ENCODE assay signal across 17 mouse cellular contexts in the genomic region with DNA sequence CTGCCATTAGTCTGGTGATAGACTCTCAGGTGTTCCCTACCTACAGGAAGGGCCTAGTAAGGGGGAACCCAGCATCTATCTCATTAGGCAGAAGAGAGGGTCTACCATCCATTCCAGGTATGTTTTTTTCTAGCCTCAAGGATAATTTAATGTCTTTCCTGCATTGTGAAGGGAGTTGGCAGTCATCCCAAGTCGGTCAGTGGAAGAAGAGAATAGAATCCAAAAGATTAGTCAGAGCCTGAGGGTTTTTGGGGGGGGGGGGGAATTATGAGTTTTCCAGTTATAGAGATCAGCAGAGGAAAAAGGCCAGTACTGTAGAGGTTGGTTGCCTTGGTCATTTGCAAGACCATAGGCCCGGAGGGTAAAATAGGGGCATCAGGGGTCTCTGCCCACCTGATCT. TPM values are rescaled to one million over a fixed set of nuclear protein-coding genes. Genes with fewer than 3 reads are reported as not detected.
DNase-seq lines count a peak whose midpoint lies in the region; ATAC-seq and TF ChIP-seq lines count a peak whose summit lies in the region.
"Had no signal": no experiment of that assay in that cellular context is flagged by ENCODE, and none has a peak within 500 bp of the region (broad histone marks: within the 10 kb centered on the region; RNA-seq: fewer than 3 reads in every experiment).

No protein-coding gene starts in this region.

- CTCF ChIA-PET in Patski (lab: Charles Lee): no interaction called here

- TF ChIP-seq RAD21 in CH12.LX (IDR thresholded peaks at IDR 0.05; ENCODE audit: low read depth, low read length): no peak

- H3K36me3 ChIP-seq in limb, embryonic 14.5 days (ENCODE audit: control insufficient read depth, insufficient read depth, low read length): no peaks in the 10 kb centered on the region
- no peaks in the 10 kb centered on the region for H3K36me3 ChIP-seq in limb, embryonic 10.5 days
- no peaks in the 10 kb centered on the region for H3K36me3 ChIP-seq in CH12.LX (replicated peaks in 1 of 2; ENCODE audit: control insufficient read depth in 1 of 2, insufficient read depth in 1 of 2, low read length in 1 of 2)
- H3K36me3 ChIP-seq in neural tube, embryonic 15.5 days: no peaks in the 10 kb centered on the region
- H3K36me3 ChIP-seq: embryonic facial prominence, embryonic 12.5 days; forebrain, embryonic 15.5 days; G1E; heart, embryonic 13.5 days; hindbrain, embryonic 15.5 days had no signal

- no peak overlapping the region for H3K4me3 ChIP-seq in limb, embryonic 14.5 days (replicated peaks; ENCODE audit: low read length)
- no peak overlapping the region for H3K4me3 ChIP-seq in limb, embryonic 10.5 days
- peak overlapping the region in 1 of 3 experiments; percentile 37 for H3K4me3 ChIP-seq in CH12.LX (replicated peaks in 1 of 3; ENCODE audit: low read depth in 2 of 3, low read length in 2 of 3, poor library complexity in 1 of 3)
- H3K4me3 ChIP-seq in neural tube, embryonic 15.5 days (replicated peaks): no peak overlapping the region
- H3K4me3 ChIP-seq: embryonic facial prominence, embryonic 12.5 days; forebrain, embryonic 15.5 days; heart, embryonic 13.5 days; hindbrain, embryonic 15.5 days had no signal

- no peaks in the 10 kb centered on the region for H3K27me3 ChIP-seq in limb, embryonic 14.5 days (ENCODE audit: control insufficient read depth, insufficient read depth, low read length)
- no peaks in the 10 kb centered on the region for H3K27me3 ChIP-seq in limb, embryonic 10.5 days (ENCODE audit: low read depth, poor library complexity, severe bottlenecking)
- H3K27me3 ChIP-seq in CH12.LX (replicated peaks): peaks cover 29% of the 10 kb centered on the region
- H3K27me3 ChIP-seq in Patski: no peaks in the 10 kb centered on the region
- H3K27me3 ChIP-seq in neural tube, embryonic 15.5 days (replicated peaks): no peaks in the 10 kb centered on the region
- H3K27me3 ChIP-seq: embryonic facial prominence, embryonic 12.5 days; forebrain, embryonic 15.5 days; heart, embryonic 13.5 days; hindbrain, embryonic 15.5 days had no signal

- TF ChIP-seq CTCF in CH12.LX (conservative IDR thresholded peaks at IDR 0.05 in 1 of 2, IDR thresholded peaks at IDR 0.05 in 1 of 2; ENCODE audit: low read depth in 2 of 2, low read length in 2 of 2) (no peak), Patski (IDR thresholded peaks at IDR 0.05) (no peak)

- no peaks in the 10 kb centered on the region for H3K4me1 ChIP-seq in limb, embryonic 14.5 days (ENCODE audit: control insufficient read depth, insufficient read depth, low read length)
- no peaks in the 10 kb centered on the region for H3K4me1 ChIP-seq in limb, embryonic 10.5 days
- H3K4me1 ChIP-seq in CH12.LX (ENCODE audit: control insufficient read depth in 1 of 2, insufficient read depth in 2 of 2): peaks cover 0 to 15% of the 10 kb centered on the region in 2 experiments; a peak in 2 of 4 replicates
- H3K4me1 ChIP-seq in neural tube, embryonic 15.5 days: no peaks in the 10 kb centered on the region
- H3K4me1 ChIP-seq: embryonic facial prominence, embryonic 12.5 days; forebrain, embryonic 15.5 days; heart, embryonic 13.5 days; hindbrain, embryonic 15.5 days had no signal

- TF ChIP-seq POLR2A in limb, embryonic 14.5 days (IDR thresholded peaks at IDR 0.05; ENCODE audit: borderline replicate concordance, extremely low read depth, insufficient read depth, insufficient read length): no peak
- no peak for TF ChIP-seq POLR2A in CH12.LX (IDR thresholded peaks at IDR 0.05; ENCODE audit: low read depth, low read length)

- WGBS in limb, embryonic 14.5 days: 90% methylated on average over 2 of the region's 2 CpGs
- 90% methylated on average over 2 of the region's 2 CpGs for WGBS in limb, embryonic 10.5 days
- WGBS in neural tube, embryonic 15.5 days: 95% methylated on average over 2 of the region's 2 CpGs

- no peaks in the 10 kb centered on the region for H3K9me3 ChIP-seq in limb, embryonic 14.5 days (ENCODE audit: control insufficient read depth, low read length)
- H3K9me3 ChIP-seq in limb, embryonic 10.5 days (replicated peaks): no peaks in the 10 kb centered on the region; the same call in 1 of the 2 replicates
- H3K9me3 ChIP-seq in CH12.LX (replicated peaks; ENCODE audit: low read length): peaks cover 4% of the 10 kb centered on the region
- no peaks in the 10 kb centered on the region for H3K9me3 ChIP-seq in neural tube, embryonic 15.5 days (replicated peaks)
- H3K9me3 ChIP-seq: embryonic facial prominence, embryonic 12.5 days; forebrain, embryonic 15.5 days; G1E; heart, embryonic 13.5 days; hindbrain, embryonic 15.5 days had no signal

- in situ Hi-C loops in CH12.LX (cut with MboI; ENCODE audit: low pct_ligation_motif_present, low pct_unique_long_range_greater_than_20kb, low sequenced_read_pairs) (no loop called here), Patski (cut with MboI; ENCODE audit: low pct_unique_long_range_greater_than_20kb) (no loop called here)

- no peak overlapping the region for H3K4me2 ChIP-seq in limb, embryonic 14.5 days (replicated peaks; ENCODE audit: low read depth, low read length, severe bottlenecking)
- H3K4me2 ChIP-seq in CH12.LX (ENCODE audit: insufficient read depth, low read depth, poor library complexity, severe bottlenecking): peak overlapping the region; percentile 84; the same call in 1 of the 2 replicates
- no peak overlapping the region for H3K4me2 ChIP-seq in neural tube, embryonic 15.5 days
- H3K4me2 ChIP-seq: embryonic facial prominence, embryonic 12.5 days; forebrain, embryonic 15.5 days; heart, embryonic 13.5 days; hindbrain, embryonic 15.5 days had no signal

- no peak overlapping the region for H3K27ac ChIP-seq in limb, embryonic 14.5 days (replicated peaks; ENCODE audit: low read depth, low read length)
- H3K27ac ChIP-seq in limb, embryonic 10.5 days: no peak overlapping the region
- no peak overlapping the region for H3K27ac ChIP-seq in CH12.LX (ENCODE audit: insufficient read depth, low read depth)
- no peak overlapping the region for H3K27ac ChIP-seq in neural tube, embryonic 15.5 days (replicated peaks)
- H3K27ac ChIP-seq: embryonic facial prominence, embryonic 12.5 days; forebrain, embryonic 15.5 days; heart, embryonic 13.5 days; hindbrain, embryonic 15.5 days had no signal

- no peak for ATAC-seq in limb, embryonic 14.5 days (ENCODE audit: low FRiP score, low read depth)
- no peak for ATAC-seq in Patski
- ATAC-seq in neural tube, embryonic 15.5 days (ENCODE audit: low FRiP score): no peak
- ATAC-seq: forebrain, embryonic 15.5 days had no signal

- H3K9ac ChIP-seq in limb, embryonic 14.5 days (ENCODE audit: low read depth, low read length, severe bottlenecking): no peak overlapping the region
- H3K9ac ChIP-seq in CH12.LX (ENCODE audit: insufficient read depth, low read depth): peak overlapping the region; percentile 37; the same call in 1 of the 2 replicates
- H3K9ac ChIP-seq in neural tube, embryonic 15.5 days (replicated peaks): no peak overlapping the region
- H3K9ac ChIP-seq: embryonic facial prominence, embryonic 12.5 days; forebrain, embryonic 15.5 days; heart, embryonic 13.5 days; hindbrain, embryonic 15.5 days had no signal

- dilution Hi-C loops in CH12.LX (cut with MboI; ENCODE audit: extremely low pct_ligation_motif_present, extremely low pct_unique_long_range_greater_than_20kb, low sequenced_read_pairs): no loop called here

- no peak for TF ChIP-seq EP300 in CH12.LX (IDR thresholded peaks at IDR 0.05; ENCODE audit: low read length)

- POLR2A ChIA-PET in Patski (lab: Charles Lee): no interaction called here

- DNase-seq in cerebellum, adult 9-11 months: peak; percentile 1
- no peak for DNase-seq in cerebellum, postnatal 10 days
- peak; percentile 32 for DNase-seq in limb, embryonic 14.5 days (ENCODE audit: low spot score)
- no peak for DNase-seq in limb, embryonic 10.5 days (ENCODE audit: low spot score)
- no peak for DNase-seq in CH12.LX (ENCODE audit: extremely low read depth)
- peak; percentile 34 for DNase-seq in Patski (ENCODE audit: low read depth, low spot score)
- DNase-seq: cerebellum, adult 2 months; gastrocnemius, postnatal 14 days; heart, postnatal 36 days had no signal

- no peaks in the 10 kb centered on the region for H3K79me2 ChIP-seq in CH12.LX (replicated peaks; ENCODE audit: control insufficient read depth, extremely low read depth, insufficient read depth, poor library complexity, severe bottlenecking)

RNA-seq across cellular contexts. Expression of gene Gbgt1, which starts 2.2 kb away (rescaled TPM):
- 2.1 and 3.3 TPM in 2 replicates for polyA plus RNA-seq in limb, embryonic 14.5 days (2012; rRNA removed)
- 1.0 and 1.4 TPM in 2 replicates for polyA plus RNA-seq in limb, embryonic 14.5 days (2014; fragmentation: Nextera tagmentation; extraction: Ambion mirVana)
- polyA plus RNA-seq in limb, embryonic 10.5 days (2016; fragmentation: Nextera tagmentation; extraction: Ambion mirVana): not detected in 2 replicates
- total RNA-seq in CH12.LX (2012; rRNA removed) (not detected in 2 replicates), CH12.LX (2014; rRNA removed) (not detected in 2 replicates)
- polyA plus RNA-seq in CH12.LX (2012; ENCODE audit: insufficient read length, low read depth) (not detected in 2 replicates), Patski (2021) (not detected)
- polyA plus RNA-seq in neural tube, embryonic 15.5 days (2015; fragmentation: Nextera tagmentation; extraction: Ambion mirVana): 1.2 and 2.1 TPM in 2 replicates
- total RNA-seq: G1E had no signal
- polyA plus RNA-seq: G1E; heart, postnatal 0 days had no signal

RNA-seq across cellular contexts. Expression of gene Gm10134, which starts 11.4 kb away (rescaled TPM):
- polyA plus RNA-seq in limb, embryonic 14.5 days (2012; rRNA removed): 1.1 TPM in 1 of 2 replicates, not detected in the other
- 0.61 and 1.1 TPM in 2 replicates for polyA plus RNA-seq in limb, embryonic 14.5 days (2014; fragmentation: Nextera tagmentation; extraction: Ambion mirVana)
- not detected in 2 replicates for polyA plus RNA-seq in limb, embryonic 10.5 days (2016; fragmentation: Nextera tagmentation; extraction: Ambion mirVana)
- total RNA-seq in CH12.LX (2012; rRNA removed) (not detected in 2 replicates), CH12.LX (2014; rRNA removed) (not detected in 2 replicates)
- polyA plus RNA-seq in CH12.LX (2012; ENCODE audit: insufficient read length, low read depth) (not detected in 2 replicates), Patski (2021) (not detected)
- 2.1 and 3.5 TPM in 2 replicates for polyA plus RNA-seq in neural tube, embryonic 15.5 days (2015; fragmentation: Nextera tagmentation; extraction: Ambion mirVana)
- total RNA-seq: G1E had no signal
- polyA plus RNA-seq: cerebellum, adult 2 months; forebrain, embryonic 11.5 days; G1E had no signal

RNA-seq across cellular contexts. Expression of gene Ralgds, which starts 18.4 kb away (rescaled TPM):
- 86.6 and 108 TPM in 2 replicates for polyA plus RNA-seq in limb, embryonic 14.5 days (2012; rRNA removed)
- polyA plus RNA-seq in limb, embryonic 14.5 days (2014; fragmentation: Nextera tagmentation; extraction: Ambion mirVana): 61.6 and 63.1 TPM in 2 replicates
- 46.7 and 58.9 TPM in 2 replicates for polyA plus RNA-seq in limb, embryonic 10.5 days (2016; fragmentation: Nextera tagmentation; extraction: Ambion mirVana)
- total RNA-seq in CH12.LX (2012; rRNA removed): 11.0 and 11.4 TPM in 2 replicates
- 4.1 and 4.8 TPM in 2 replicates for total RNA-seq in CH12.LX (2014; rRNA removed)
- polyA plus RNA-seq in CH12.LX (2012; ENCODE audit: insufficient read length, low read depth): 6.6 and 7.4 TPM in 2 replicates
- 45.5 TPM for polyA plus RNA-seq in Patski (2021)
- 64.7 and 70.4 TPM in 2 replicates for polyA plus RNA-seq in neural tube, embryonic 15.5 days (2015; fragmentation: Nextera tagmentation; extraction: Ambion mirVana)

RNA-seq across cellular contexts. Expression of gene Mrps2, which starts 26.7 kb away (rescaled TPM):
- 55.6 and 62.0 TPM in 2 replicates for polyA plus RNA-seq in limb, embryonic 14.5 days (2012; rRNA removed)
- 51.8 and 54.9 TPM in 2 replicates for polyA plus RNA-seq in limb, embryonic 14.5 days (2014; fragmentation: Nextera tagmentation; extraction: Ambion mirVana)
- polyA plus RNA-seq in limb, embryonic 10.5 days (2016; fragmentation: Nextera tagmentation; extraction: Ambion mirVana): 70.3 and 75.9 TPM in 2 replicates
- total RNA-seq in CH12.LX (2012; rRNA removed): 21.3 and 28.7 TPM in 2 replicates
- total RNA-seq in CH12.LX (2014; rRNA removed): 45.5 and 46.6 TPM in 2 replicates
- 73.3 and 78.5 TPM in 2 replicates for polyA plus RNA-seq in CH12.LX (2012; ENCODE audit: insufficient read length, low read depth)
- 43.1 TPM for polyA plus RNA-seq in Patski (2021)
- polyA plus RNA-seq in neural tube, embryonic 15.5 days (2015; fragmentation: Nextera tagmentation; extraction: Ambion mirVana): 51.4 and 55.5 TPM in 2 replicates

RNA-seq across cellular contexts. Expression of gene 1700007K13Rik, which starts 28.4 kb away (rescaled TPM):
- polyA plus RNA-seq in limb, embryonic 14.5 days (2012; rRNA removed): 0.60 and 0.63 TPM in 2 replicates
- polyA plus RNA-seq in limb, embryonic 14.5 days (2014; fragmentation: Nextera tagmentation; extraction: Ambion mirVana): 0.55 and 1.1 TPM in 2 replicates
- polyA plus RNA-seq in limb, embryonic 10.5 days (2016; fragmentation: Nextera tagmentation; extraction: Ambion mirVana): 0.25 and 0.61 TPM in 2 replicates
- 0.98 and 1.6 TPM in 2 replicates for total RNA-seq in CH12.LX (2012; rRNA removed)
- total RNA-seq in CH12.LX (2014; rRNA removed): 0.74 TPM in 2 replicates
- 1.3 TPM in 1 of 2 replicates, not detected in the other for polyA plus RNA-seq in CH12.LX (2012; ENCODE audit: insufficient read length, low read depth)
- polyA plus RNA-seq in Patski (2021): 3.0 TPM
- 4.4 and 5.7 TPM in 2 replicates for polyA plus RNA-seq in neural tube, embryonic 15.5 days (2015; fragmentation: Nextera tagmentation; extraction: Ambion mirVana)
- total RNA-seq: G1E; heart, postnatal 36 days had no signal

Comparison
In these comparisons a context has a peak if more than half of its experiments do, and no peak if none do; other contexts are left out.
1. DNase-seq: peak in cerebellum, adult 9-11 months (single experiment), limb, embryonic 14.5 days (single experiment) and Patski (single experiment); none in cerebellum, postnatal 10 days (0 of 2), limb, embryonic 10.5 days (single experiment) and CH12.LX (single experiment).